Mouse (Mus musculus): ENCODE results near the gene Sema5a.

DNA sequence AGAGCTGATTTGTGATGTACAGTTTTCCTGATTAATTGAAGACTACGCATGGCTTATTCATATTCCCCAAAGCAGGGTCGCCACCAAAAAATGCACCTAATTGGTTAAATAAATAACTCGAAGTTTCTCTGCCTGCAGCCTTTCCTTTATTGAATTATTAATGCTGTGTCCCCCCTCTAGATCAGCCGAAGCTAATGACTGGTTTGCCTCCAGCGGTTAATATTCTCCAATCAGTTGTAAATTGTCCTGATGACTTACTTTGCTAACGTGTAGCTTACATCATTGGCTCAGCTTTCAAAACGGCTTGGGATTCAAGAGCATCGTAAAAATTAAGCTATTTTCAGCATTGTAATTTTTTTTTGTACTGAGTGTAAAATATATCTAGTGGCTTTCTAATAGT, 66.7 kb downstream of the Sema5a start:
- TF ChIP-seq CTCF (IDR thresholded peaks at IDR 0.05; ENCODE audit: control insufficient read depth, insufficient read depth, low read length) (no peak), POLR2A (IDR thresholded peaks at IDR 0.05; ENCODE audit: borderline replicate concordance, control insufficient read depth, low read depth, low read length) (no peak)
